Mouse (Mus musculus): ENCODE data around the gene St8sia1. TPM values are rescaled to one million over a fixed set of nuclear protein-coding genes. Genes with fewer than 3 reads are reported as not detected.

The St8sia1 gene
- total and polyA plus RNA-seq, 3 experiments, result 0.01 TPM; not detected in 2

- H3K27ac ChIP-seq (ENCODE audit: control insufficient read depth, low read depth, low read length), result no peak overlapping the region
These were observed 70.5 kb downstream of the St8sia1 start for GRCm38 (mm10) chr6:142893716-142894115.

GRCm38 (mm10) chr6:142890321-142890720 is 73.9 kb downstream of the St8sia1 start:
- 0 out of 4 replicates have a peak, but pooled peaks cover 0 to 2% of the 10 kb centered on the region in 2 experiments for H3K27me3 ChIP-seq (ENCODE audit: control insufficient read depth in 1 of 2, insufficient read depth in 2 of 2, low read length in 2 of 2)
- no peaks in the 10 kb centered on the region; a peak in 1 of 4 replicates for H3K4me1 ChIP-seq (ENCODE audit: control insufficient read depth in 1 of 2, insufficient read depth in 2 of 2, low read length in 2 of 2)
- H3K9ac ChIP-seq (ENCODE audit: control insufficient read depth, low read depth, low read length, poor library complexity, severe bottlenecking), result no peak overlapping the region
- DNase-seq (ENCODE audit: low read depth, low spot score), result no peak
- H3K27ac ChIP-seq (ENCODE audit: control insufficient read depth, low read depth, low read length), result no peak overlapping the region
- H3K36me3 ChIP-seq (ENCODE audit: control insufficient read depth in 1 of 2, insufficient read depth in 2 of 2, low read length in 2 of 2), result no peaks in the 10 kb centered on the region
- no peaks in the 10 kb centered on the region for H3K9me3 ChIP-seq (replicated peaks; ENCODE audit: insufficient read depth, low read length)
- no peak overlapping the region for H3K4me3 ChIP-seq (ENCODE audit: control insufficient read depth in 1 of 2, insufficient read depth in 1 of 2, low read depth in 2 of 2, low read length in 2 of 2)
- TF ChIP-seq TAL1 (IDR thresholded peaks at IDR 0.05; ENCODE audit: low read length) (no peak), JUND (IDR thresholded peaks at IDR 0.05; ENCODE audit: low read depth, low read length) (no peak), SIN3A (IDR thresholded peaks at IDR 0.05; ENCODE audit: low read length) (no peak), RAD21 (IDR thresholded peaks at IDR 0.05; ENCODE audit: low read depth, low read length) (no peak), POLR2A (IDR thresholded peaks at IDR 0.05; ENCODE audit: control insufficient read depth in 1 of 2, insufficient read depth in 1 of 2, low read depth in 1 of 2, low read length in 2 of 2, poor library complexity in 1 of 2) (no peak), KAT2A (conservative IDR thresholded peaks at IDR 0.05; ENCODE audit: low read depth, low read length) (no peak), ZC3H11A (IDR thresholded peaks at IDR 0.05; ENCODE audit: low read depth, low read length) (no peak), ETS1 (IDR thresholded peaks at IDR 0.05; ENCODE audit: low read depth, low read length) (no peak), TBP (IDR thresholded peaks at IDR 0.05; ENCODE audit: low read depth, low read length) (no peak), ZKSCAN1 (IDR thresholded peaks at IDR 0.05; ENCODE audit: low read depth, low read length) (no peak), ZNF384 (IDR thresholded peaks at IDR 0.05; ENCODE audit: low read depth, low read length) (no peak), NRF1 (IDR thresholded peaks at IDR 0.05; ENCODE audit: insufficient read depth, low read depth, low read length, poor library complexity, severe bottlenecking) (no peak)
- no peaks in the 10 kb centered on the region for H3K79me2 ChIP-seq (ENCODE audit: control insufficient read depth, insufficient read depth, low read length, poor library complexity)

More at GRCm38 (mm10) chr6:142893716-142894115, 70.5 kb downstream of the St8sia1 start:
- TF ChIP-seq MAX (IDR thresholded peaks at IDR 0.05; ENCODE audit: low read length) (no peak), TBP (IDR thresholded peaks at IDR 0.05; ENCODE audit: low read depth, low read length) (no peak), CHD1 (IDR thresholded peaks at IDR 0.05; ENCODE audit: low read depth, low read length) (no peak), NRF1 (IDR thresholded peaks at IDR 0.05; ENCODE audit: insufficient read depth, low read depth, low read length, poor library complexity, severe bottlenecking) (no peak), MYC (IDR thresholded peaks at IDR 0.05; ENCODE audit: low read depth, low read length) (no peak), JUND (IDR thresholded peaks at IDR 0.05; ENCODE audit: low read depth, low read length) (no peak), GABPA (IDR thresholded peaks at IDR 0.05; ENCODE audit: low read depth, low read length) (no peak), POLR2AphosphoS5 (IDR thresholded peaks at IDR 0.05; ENCODE audit: borderline replicate concordance, low read depth, low read length) (no peak), TCF12 (IDR thresholded peaks at IDR 0.05; ENCODE audit: low read depth, low read length) (no peak), POLR2AphosphoS2 (IDR thresholded peaks at IDR 0.05; ENCODE audit: low read length) (no peak), KAT2A (conservative IDR thresholded peaks at IDR 0.05; ENCODE audit: low read depth, low read length) (no peak), MYB (IDR thresholded peaks at IDR 0.05; ENCODE audit: low read depth, low read length) (no peak)
- DNase-seq (ENCODE audit: low read depth, low spot score), result no peak
- no peak overlapping the region for H3K4me3 ChIP-seq (ENCODE audit: control insufficient read depth in 1 of 2, insufficient read depth in 1 of 2, low read depth in 2 of 2, low read length in 2 of 2)
- H3K79me2 ChIP-seq (ENCODE audit: control insufficient read depth, insufficient read depth, low read length, poor library complexity), result no peaks in the 10 kb centered on the region
- H3K27me3 ChIP-seq (ENCODE audit: control insufficient read depth in 1 of 2, insufficient read depth in 2 of 2, low read length in 2 of 2), result 0 out of 4 replicates have a peak, but pooled peaks cover 0 to 2% of the 10 kb centered on the region in 2 experiments
- no peaks in the 10 kb centered on the region for H3K36me3 ChIP-seq (ENCODE audit: control insufficient read depth in 1 of 2, insufficient read depth in 2 of 2, low read length in 2 of 2)
- H3K9me3 ChIP-seq (replicated peaks; ENCODE audit: insufficient read depth, low read length), result no peaks in the 10 kb centered on the region
- H3K9ac ChIP-seq (ENCODE audit: control insufficient read depth, low read depth, low read length, poor library complexity, severe bottlenecking), result no peak overlapping the region
- H3K4me1 ChIP-seq (ENCODE audit: control insufficient read depth in 1 of 2, insufficient read depth in 2 of 2, low read length in 2 of 2), result no peaks in the 10 kb centered on the region; a peak in 1 of 4 replicates
